Mouse (Mus musculus): Measurements from ENCODE around the gene Sh3rf3. TPM values are rescaled to one million over a fixed set of nuclear protein-coding genes. Genes with fewer than 3 reads are reported as not detected.

Sh3rf3 gene
- total RNA-seq, 1 experiment = 1.6 TPM

- H3K36me3 ChIP-seq (ENCODE audit: control insufficient read depth, insufficient read depth, low read length, poor library complexity, severe bottlenecking) = no peaks in the 10 kb centered on the region
- H3K4me3 ChIP-seq (ENCODE audit: insufficient read depth in 1 of 2, low read depth in 1 of 2, low read length in 2 of 2, poor library complexity in 1 of 2, severe bottlenecking in 1 of 2) = no peak overlapping the region
- TF ChIP-seq CHD2 (IDR thresholded peaks at IDR 0.05; ENCODE audit: low read depth, low read length) = no peak
- no peak for TF ChIP-seq HCFC1 (IDR thresholded peaks at IDR 0.05; ENCODE audit: borderline replicate concordance, insufficient read depth, low read length)
- no peak for TF ChIP-seq ZC3H11A (IDR thresholded peaks at IDR 0.05; ENCODE audit: borderline replicate concordance, low read depth, low read length)
- no peak overlapping the region for H3K27ac ChIP-seq (ENCODE audit: insufficient read depth, low read depth, low read length, poor library complexity, severe bottlenecking)
- no peaks in the 10 kb centered on the region for H3K9me3 ChIP-seq (ENCODE audit: control insufficient read depth, insufficient read depth, low read depth, low read length)
- H3K4me1 ChIP-seq (ENCODE audit: control insufficient read depth in 2 of 2, insufficient read depth in 2 of 2, low read length in 2 of 2, poor library complexity in 1 of 2) = no peaks in the 10 kb centered on the region
- H3K9ac ChIP-seq (ENCODE audit: insufficient read depth, low read depth, low read length, poor library complexity, severe bottlenecking) = no peak overlapping the region
- in situ Hi-C loops (cut with MboI; ENCODE audit: low sequenced_read_pairs in 2 of 2, unreplicated experiment in 2 of 2) = no loop called here
- no peak for DNase-seq (ENCODE audit: low read depth, low spot score)
Observed at GRCm38 (mm10) chr10:59050434-59050833, 237.3 kb downstream of the Sh3rf3 start.

- no peaks in the 10 kb centered on the region for H3K9me3 ChIP-seq (ENCODE audit: control insufficient read depth, insufficient read depth, low read depth, low read length)
- H3K4me3 ChIP-seq (ENCODE audit: insufficient read depth in 1 of 2, low read depth in 1 of 2, low read length in 2 of 2, poor library complexity in 1 of 2, severe bottlenecking in 1 of 2) = no peak overlapping the region
- in situ Hi-C loops (cut with MboI; ENCODE audit: low sequenced_read_pairs in 2 of 2, unreplicated experiment in 2 of 2) = no loop called here
- no peak for DNase-seq (ENCODE audit: low read depth, low spot score)
- H3K4me1 ChIP-seq (ENCODE audit: control insufficient read depth in 2 of 2, insufficient read depth in 2 of 2, low read length in 2 of 2, poor library complexity in 1 of 2) = no peaks in the 10 kb centered on the region
- no peak overlapping the region for H3K9ac ChIP-seq (ENCODE audit: insufficient read depth, low read depth, low read length, poor library complexity, severe bottlenecking)
- no peak overlapping the region for H3K27ac ChIP-seq (ENCODE audit: insufficient read depth, low read depth, low read length, poor library complexity, severe bottlenecking)
- H3K36me3 ChIP-seq (ENCODE audit: control insufficient read depth, insufficient read depth, low read length, poor library complexity, severe bottlenecking) = no peaks in the 10 kb centered on the region
- TF ChIP-seq HCFC1 (IDR thresholded peaks at IDR 0.05; ENCODE audit: borderline replicate concordance, insufficient read depth, low read length) (no peak), MAFK (IDR thresholded peaks at IDR 0.05; ENCODE audit: insufficient read depth, low read depth, low read length) (no peak), ZC3H11A (IDR thresholded peaks at IDR 0.05; ENCODE audit: borderline replicate concordance, low read depth, low read length) (no peak)
Observed at GRCm38 (mm10) chr10:59056294-59056693, 243.1 kb downstream of the Sh3rf3 start.

- Histone ChIP-seq H3K4me1 (ENCODE audit: control insufficient read depth in 2 of 2, insufficient read depth in 2 of 2, low read length in 2 of 2, poor library complexity in 1 of 2) (peaks cover 0 to under 1% of the 10 kb centered on the region in 2 experiments; a peak in 2 of 4 replicates), H3K9me3 (ENCODE audit: control insufficient read depth, insufficient read depth, low read depth, low read length) (no peaks in the 10 kb centered on the region), H3K4me3 (ENCODE audit: insufficient read depth in 1 of 2, low read depth in 1 of 2, low read length in 2 of 2, poor library complexity in 1 of 2, severe bottlenecking in 1 of 2) (no peak overlapping the region), H3K9ac (ENCODE audit: insufficient read depth, low read depth, low read length, poor library complexity, severe bottlenecking) (no peak overlapping the region), H3K36me3 (ENCODE audit: control insufficient read depth, insufficient read depth, low read length, poor library complexity, severe bottlenecking) (no peaks in the 10 kb centered on the region), H3K27ac (ENCODE audit: insufficient read depth, low read depth, low read length, poor library complexity, severe bottlenecking) (no peak overlapping the region)
- in situ Hi-C loops (cut with MboI; ENCODE audit: low sequenced_read_pairs in 2 of 2, unreplicated experiment in 2 of 2) = no loop called here
- DNase-seq (ENCODE audit: low read depth, low spot score) = no peak
- TF ChIP-seq HCFC1 (IDR thresholded peaks at IDR 0.05; ENCODE audit: borderline replicate concordance, insufficient read depth, low read length) (no peak), ZNF384 (IDR thresholded peaks at IDR 0.05; ENCODE audit: low read depth, low read length) (no peak), ZC3H11A (IDR thresholded peaks at IDR 0.05; ENCODE audit: borderline replicate concordance, low read depth, low read length) (no peak), MAFK (IDR thresholded peaks at IDR 0.05; ENCODE audit: insufficient read depth, low read depth, low read length) (no peak), CHD2 (IDR thresholded peaks at IDR 0.05; ENCODE audit: low read depth, low read length) (no peak)
Observed at GRCm38 (mm10) chr10:59066804-59067203, 253.6 kb downstream of the Sh3rf3 start.

- no peak overlapping the region for H3K4me3 ChIP-seq (ENCODE audit: insufficient read depth in 1 of 2, low read depth in 1 of 2, low read length in 2 of 2, poor library complexity in 1 of 2, severe bottlenecking in 1 of 2)
- in situ Hi-C loops (cut with MboI; ENCODE audit: low sequenced_read_pairs in 2 of 2, unreplicated experiment in 2 of 2) = no loop called here
- no peaks in the 10 kb centered on the region for H3K36me3 ChIP-seq (ENCODE audit: control insufficient read depth, insufficient read depth, low read length, poor library complexity, severe bottlenecking)
- H3K9me3 ChIP-seq (ENCODE audit: control insufficient read depth, insufficient read depth, low read depth, low read length) = no peaks in the 10 kb centered on the region
- H3K9ac ChIP-seq (ENCODE audit: insufficient read depth, low read depth, low read length, poor library complexity, severe bottlenecking) = no peak overlapping the region
- no peak for TF ChIP-seq MAFK (IDR thresholded peaks at IDR 0.05; ENCODE audit: insufficient read depth, low read depth, low read length)
- no peak for TF ChIP-seq ZC3H11A (IDR thresholded peaks at IDR 0.05; ENCODE audit: borderline replicate concordance, low read depth, low read length)
- no peak for TF ChIP-seq HCFC1 (IDR thresholded peaks at IDR 0.05; ENCODE audit: borderline replicate concordance, insufficient read depth, low read length)
- no peak for TF ChIP-seq CHD2 (IDR thresholded peaks at IDR 0.05; ENCODE audit: low read depth, low read length)
- TF ChIP-seq ZNF384 (IDR thresholded peaks at IDR 0.05; ENCODE audit: low read depth, low read length) = no peak
- H3K27ac ChIP-seq (ENCODE audit: insufficient read depth, low read depth, low read length, poor library complexity, severe bottlenecking) = no peak overlapping the region
- no peak for DNase-seq (ENCODE audit: low read depth, low spot score)
- H3K4me1 ChIP-seq (ENCODE audit: control insufficient read depth in 2 of 2, insufficient read depth in 2 of 2, low read length in 2 of 2, poor library complexity in 1 of 2) = peaks cover 2% of the 10 kb centered on the region in 2 experiments; a peak in 2 of 4 replicates
Observed at GRCm38 (mm10) chr10:59072827-59073226, 259.7 kb downstream of the Sh3rf3 start.

GRCm38 (mm10) chr10:59076681-59077080, 263.5 kb downstream of the Sh3rf3 start:
- Histone ChIP-seq H3K4me3 (ENCODE audit: insufficient read depth in 1 of 2, low read depth in 1 of 2, low read length in 2 of 2, poor library complexity in 1 of 2, severe bottlenecking in 1 of 2) (no peak overlapping the region), H3K4me1 (ENCODE audit: control insufficient read depth in 2 of 2, insufficient read depth in 2 of 2, low read length in 2 of 2, poor library complexity in 1 of 2) (peaks cover 2% of the 10 kb centered on the region in 2 experiments; a peak in 2 of 4 replicates), H3K9ac (ENCODE audit: insufficient read depth, low read depth, low read length, poor library complexity, severe bottlenecking) (no peak overlapping the region), H3K36me3 (ENCODE audit: control insufficient read depth, insufficient read depth, low read length, poor library complexity, severe bottlenecking) (no peaks in the 10 kb centered on the region), H3K27ac (ENCODE audit: insufficient read depth, low read depth, low read length, poor library complexity, severe bottlenecking) (no peak overlapping the region), H3K9me3 (ENCODE audit: control insufficient read depth, insufficient read depth, low read depth, low read length) (no peaks in the 10 kb centered on the region)
- TF ChIP-seq HCFC1 (IDR thresholded peaks at IDR 0.05; ENCODE audit: borderline replicate concordance, insufficient read depth, low read length) (no peak), CHD2 (IDR thresholded peaks at IDR 0.05; ENCODE audit: low read depth, low read length) (no peak), ZNF384 (IDR thresholded peaks at IDR 0.05; ENCODE audit: low read depth, low read length) (no peak), MAFK (IDR thresholded peaks at IDR 0.05; ENCODE audit: insufficient read depth, low read depth, low read length) (no peak), ZC3H11A (IDR thresholded peaks at IDR 0.05; ENCODE audit: borderline replicate concordance, low read depth, low read length) (no peak)
- in situ Hi-C loops (cut with MboI; ENCODE audit: low sequenced_read_pairs in 2 of 2, unreplicated experiment in 2 of 2) = no loop called here
- no peak for DNase-seq (ENCODE audit: low read depth, low spot score)
